Mouse (Mus musculus) left cerebral cortex, postnatal 25 days (tissue): ENCODE results near the gene Fads2. TPM values are rescaled to one million over a fixed set of nuclear protein-coding genes. Genes with fewer than 3 reads are reported as not detected.
"Not testable (repeated sequence)": the region's sequence is repeated elsewhere in the genome, so short reads cannot be mapped to it uniquely, and the experiment has no call there.

ENCODE experiments used
- DNase-seq, 2 experiments: peaks; one replicate each; pipeline ENCODE4 v3.0.0; 2022; ENCODE audit warnings: low spot score in 2 of 2, mixed read lengths in 1 of 2
- intact Hi-C: fragments of 180-260 bp; cut with DNase I; formaldehyde crosslinking; loops from one replicate; pipeline ENCODE4 v1.15.1; 2025
- total RNA-seq, 2 experiments: library from RNA; stranded (reverse); gene quantifications; 2 replicates each; pipeline ENCODE4 v1.2.3; 2021

The Fads2 gene
- total RNA-seq = 100 to 1,000 TPM; 141 to 145 TPM

GRCm38 (mm10) chr19:10101341-10102053, at the start of gene Fads2:
Fads2 (minus strand) TSS chr19:10101746.
- peak; percentile 89 to 92 for DNase-seq
- intact Hi-C loops = loop anchor here (1.0 kb wide), 1 partner anchor 81 kb away; the partner anchor contains the start of gene Fads1

GRCm38 (mm10) chr19:10149189-10149588, 47.6 kb upstream of the Fads2 start:
- intact Hi-C loops = no loop called here
- DNase-seq = no peak

GRCm38 (mm10) chr19:10148555-10148954, 47.0 kb upstream of the Fads2 start:
- intact Hi-C loops = no loop called here
- DNase-seq = peak in 1 of 2 experiments; percentile 62

- no peak for DNase-seq
- intact Hi-C loops = no loop called here
These were observed 42.9 kb upstream of the Fads2 start for GRCm38 (mm10) chr19:10144464-10144863.

- intact Hi-C loops = no loop called here
- no peak for DNase-seq
These were observed 42.1 kb upstream of the Fads2 start for GRCm38 (mm10) chr19:10143667-10144066.

GRCm38 (mm10) chr19:10139736-10140135, 38.2 kb upstream of the Fads2 start:
- intact Hi-C loops = no loop called here
- no peak for DNase-seq

GRCm38 (mm10) chr19:10137423-10137822, 35.9 kb upstream of the Fads2 start:
- intact Hi-C loops = no loop called here

GRCm38 (mm10) chr19:10134692-10135091, 33.1 kb upstream of the Fads2 start:
- intact Hi-C loops = loop anchor here (5.0 kb wide), 1 partner anchor 38 kb away; no protein-coding TSS in a partner anchor
- no peak for DNase-seq

More at GRCm38 (mm10) chr19:10137423-10137822, 35.9 kb upstream of the Fads2 start:
- DNase-seq = no peak

- intact Hi-C loops = not testable (repeated sequence)
These were observed 28.0 kb upstream of the Fads2 start for GRCm38 (mm10) chr19:10129547-10129946.

GRCm38 (mm10) chr19:10126479-10127250, 25.1 kb upstream of the Fads2 start:
- intact Hi-C loops = no loop called here

More at GRCm38 (mm10) chr19:10129547-10129946, 28.0 kb upstream of the Fads2 start:
- DNase-seq = not testable (repeated sequence)

GRCm38 (mm10) chr19:10123892-10124634, 22.5 kb upstream of the Fads2 start:
- intact Hi-C loops = no loop called here
- DNase-seq = peak in 1 of 2 experiments; percentile 51

More at GRCm38 (mm10) chr19:10126479-10127250, 25.1 kb upstream of the Fads2 start:
- DNase-seq = no peak

- intact Hi-C loops = no loop called here
- no peak for DNase-seq
These were observed 20.6 kb upstream of the Fads2 start for GRCm38 (mm10) chr19:10122021-10122631.

- no peak for DNase-seq
- intact Hi-C loops = no loop called here
These were observed 15.1 kb upstream of the Fads2 start for GRCm38 (mm10) chr19:10116641-10117040.

- no peak for DNase-seq
- intact Hi-C loops = no loop called here
These were observed 14.0 kb upstream of the Fads2 start for GRCm38 (mm10) chr19:10115373-10116158.

- intact Hi-C loops = no loop called here
- DNase-seq = no peak
These were observed 11.4 kb upstream of the Fads2 start for GRCm38 (mm10) chr19:10112956-10113355.

GRCm38 (mm10) chr19:10108666-10109065, 7.1 kb upstream of the Fads2 start:
- no peak for DNase-seq

GRCm38 (mm10) chr19:10108129-10108528, 6.6 kb upstream of the Fads2 start:
- intact Hi-C loops = no loop called here
- no peak for DNase-seq

More at GRCm38 (mm10) chr19:10108666-10109065, 7.1 kb upstream of the Fads2 start:
- intact Hi-C loops = no loop called here

- intact Hi-C loops = no loop called here
- no peak for DNase-seq
These were observed 5.6 kb upstream of the Fads2 start for GRCm38 (mm10) chr19:10107051-10107611.
